Mouse (Mus musculus) monocyte, adult 2 months (primary cell): ENCODE measurements around the gene Dclk3.

ENCODE experiments used
- DNase-seq, 2 experiments: peaks; one replicate each; pipeline ENCODE4 v3.0.0; 2022; ENCODE audit warnings: low spot score in 2 of 2, low read depth in 1 of 2

Dclk3 gene

GRCm38 (mm10) chr9:111435429-111435828 is 3.5 kb upstream of the Dclk3 start:
- DNase-seq, result no peak

GRCm38 (mm10) chr9:111439836-111440201 is 938 bp downstream of the Dclk3 start:
- no peak for DNase-seq

GRCm38 (mm10) chr9:111440446-111440845 is 1.6 kb downstream of the Dclk3 start:
- no peak for DNase-seq

GRCm38 (mm10) chr9:111441151-111441550 is 2.3 kb downstream of the Dclk3 start:
- no peak for DNase-seq

- no peak for DNase-seq
These were observed 7.3 kb downstream of the Dclk3 start for GRCm38 (mm10) chr9:111446204-111446603.

GRCm38 (mm10) chr9:111448976-111449375 is 10.1 kb downstream of the Dclk3 start:
- DNase-seq, result no peak

- DNase-seq, result no peak
These were observed 11.0 kb downstream of the Dclk3 start for GRCm38 (mm10) chr9:111449880-111450279.

GRCm38 (mm10) chr9:111450853-111451404 is 12.0 kb downstream of the Dclk3 start:
- DNase-seq, result no peak

- DNase-seq, result no peak
These were observed 15.0 kb downstream of the Dclk3 start for GRCm38 (mm10) chr9:111453895-111454294.

GRCm38 (mm10) chr9:111457176-111457935 is 18.5 kb downstream of the Dclk3 start:
- no peak for DNase-seq

GRCm38 (mm10) chr9:111457936-111458310 is 19.0 kb downstream of the Dclk3 start:
- DNase-seq, result no peak

- DNase-seq, result no peak
These were observed 20.6 kb downstream of the Dclk3 start for GRCm38 (mm10) chr9:111459466-111459865.

- no peak for DNase-seq
These were observed 21.4 kb downstream of the Dclk3 start for GRCm38 (mm10) chr9:111460201-111460814.

GRCm38 (mm10) chr9:111461415-111462103 is 22.7 kb downstream of the Dclk3 start:
- DNase-seq, result no peak

- DNase-seq, result no peak
These were observed 26.8 kb downstream of the Dclk3 start for GRCm38 (mm10) chr9:111465666-111466065.

- no peak for DNase-seq
These were observed 35.0 kb downstream of the Dclk3 start for GRCm38 (mm10) chr9:111473686-111474457.

GRCm38 (mm10) chr9:111474458-111474745 is 35.5 kb downstream of the Dclk3 start:
- DNase-seq, result no peak

GRCm38 (mm10) chr9:111475281-111475680 is 36.4 kb downstream of the Dclk3 start:
- no peak for DNase-seq

GRCm38 (mm10) chr9:111475973-111476372 is 37.1 kb downstream of the Dclk3 start:
- DNase-seq, result no peak

- no peak for DNase-seq
These were observed 37.7 kb downstream of the Dclk3 start for GRCm38 (mm10) chr9:111476479-111477016.

GRCm38 (mm10) chr9:111478853-111479490 is 40.1 kb downstream of the Dclk3 start:
- no peak for DNase-seq
